Mouse (Mus musculus) right cerebral cortex, postnatal 14 days (tissue): ENCODE data around the gene Gtpbp1.

Experiments
- DNase-seq: peaks from one replicate; pipeline ENCODE4 v3.0.0; 2022

Gtpbp1 gene

GRCm38 (mm10) chr15:79727840-79728239 lies 37.2 kb downstream of the Gtpbp1 start:
- no peak for DNase-seq

DNA sequence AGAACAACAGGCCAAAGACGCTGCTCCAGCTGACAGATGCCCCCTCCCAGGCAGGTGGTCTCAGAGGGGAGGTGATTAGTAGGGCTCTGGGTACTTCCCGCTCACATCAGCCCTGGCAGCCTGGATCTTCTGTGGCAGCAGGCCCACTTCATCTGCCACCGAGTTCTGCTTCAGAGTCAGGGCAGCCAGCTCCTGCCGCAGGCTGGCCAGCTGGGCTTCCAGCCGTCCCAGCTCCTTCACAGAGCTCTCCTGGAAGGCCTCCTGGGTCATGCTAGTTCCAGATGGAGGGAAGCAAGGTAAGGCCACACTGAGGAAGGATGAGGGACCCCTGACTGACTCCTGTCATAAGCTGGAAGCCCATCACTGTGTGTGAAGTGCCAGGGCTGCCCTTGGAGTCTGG lies 37.7 kb downstream of the Gtpbp1 start:
- DNase-seq: no peak

DNA sequence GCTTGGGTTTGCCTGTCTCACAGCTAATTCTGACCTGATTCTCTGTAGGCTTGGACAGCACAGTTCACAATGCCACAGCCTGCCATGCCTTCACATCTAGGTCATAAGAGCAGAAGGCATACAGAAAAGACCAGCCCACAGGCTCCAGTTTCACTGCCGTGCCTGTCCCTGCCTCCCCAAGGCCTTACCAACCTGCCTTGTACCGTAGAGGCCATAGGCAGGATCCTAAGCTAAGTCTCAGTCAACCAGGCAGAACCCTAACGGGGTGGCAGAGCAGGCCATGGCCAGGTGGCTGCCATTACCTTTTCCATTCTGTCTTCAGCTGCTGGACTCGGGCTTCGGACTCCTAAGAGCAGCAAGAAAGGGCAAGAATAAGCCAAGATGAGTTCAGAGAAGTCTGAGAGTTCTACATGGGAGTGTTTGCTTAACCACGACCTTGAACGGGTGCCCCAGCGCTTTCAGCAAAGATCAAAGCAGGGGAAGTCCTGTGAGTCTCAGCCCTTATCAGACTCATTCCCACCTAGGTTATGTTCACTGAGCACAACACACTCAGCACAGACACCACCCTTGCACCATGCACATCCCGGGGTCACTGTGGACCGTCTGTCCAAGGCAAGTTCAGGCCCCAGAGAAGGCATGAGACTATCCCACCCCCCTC lies 38.2 kb downstream of the Gtpbp1 start:
- no peak for DNase-seq

- no peak for DNase-seq
Observed at GRCm38 (mm10) chr15:79731554-79731953, 40.9 kb downstream of the Gtpbp1 start.

DNA sequence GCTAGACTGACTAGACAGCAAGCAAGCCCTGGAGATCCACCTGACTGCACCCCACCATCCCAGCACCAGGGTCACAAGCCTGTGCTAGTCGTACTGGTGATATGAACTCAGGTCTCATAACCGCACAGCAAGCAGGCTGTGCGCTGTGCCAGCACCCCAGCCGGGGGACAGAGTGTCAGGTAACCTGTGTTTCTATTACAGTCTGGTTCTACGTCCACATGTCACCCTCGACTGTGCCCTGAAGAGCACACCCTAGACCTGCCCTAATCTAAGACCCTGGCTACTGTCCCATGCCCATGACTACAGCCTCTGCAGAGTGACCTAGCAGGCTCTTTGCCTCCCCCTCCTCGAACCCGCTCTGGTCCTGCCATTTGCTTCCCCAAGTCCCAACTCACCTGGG lies 42.5 kb downstream of the Gtpbp1 start:
- no peak for DNase-seq

- no peak for DNase-seq
Observed at GRCm38 (mm10) chr15:79733640-79734039, 43.0 kb downstream of the Gtpbp1 start.

GRCm38 (mm10) chr15:79734311-79734710 lies 43.7 kb downstream of the Gtpbp1 start:
- no peak for DNase-seq

- no peak for DNase-seq
Observed at GRCm38 (mm10) chr15:79740739-79741138, 50.1 kb downstream of the Gtpbp1 start.

GRCm38 (mm10) chr15:79741173-79741858 lies 50.7 kb downstream of the Gtpbp1 start:
- no peak for DNase-seq

GRCm38 (mm10) chr15:79741921-79742705 lies 51.5 kb downstream of the Gtpbp1 start, which contains the start of gene Sun2:
TSS of gene Sun2 (minus strand) at chr15:79742536.
- peak; percentile 94 for DNase-seq

DNA sequence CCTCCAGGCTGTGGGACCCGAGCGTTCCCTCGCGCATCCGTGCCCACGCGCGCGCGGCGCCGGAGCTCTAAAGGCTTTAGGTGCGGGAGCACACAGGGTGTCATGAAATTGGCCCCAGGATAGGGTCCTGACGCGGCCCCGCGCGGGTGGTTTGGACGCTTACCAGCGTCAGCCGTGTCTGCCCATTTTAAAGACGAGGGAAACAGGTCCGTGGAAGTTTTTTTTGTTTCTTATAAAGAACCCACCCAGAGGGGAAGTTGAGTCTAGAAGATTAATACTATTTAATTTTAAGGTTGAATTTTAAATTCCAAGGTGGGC lies 52.0 kb downstream of the Gtpbp1 start:
- DNase-seq: no peak

- DNase-seq: no peak
Observed at GRCm38 (mm10) chr15:79744001-79744400, 53.4 kb downstream of the Gtpbp1 start.

- no peak for DNase-seq
Observed at GRCm38 (mm10) chr15:79744742-79745141, 54.1 kb downstream of the Gtpbp1 start.

DNA sequence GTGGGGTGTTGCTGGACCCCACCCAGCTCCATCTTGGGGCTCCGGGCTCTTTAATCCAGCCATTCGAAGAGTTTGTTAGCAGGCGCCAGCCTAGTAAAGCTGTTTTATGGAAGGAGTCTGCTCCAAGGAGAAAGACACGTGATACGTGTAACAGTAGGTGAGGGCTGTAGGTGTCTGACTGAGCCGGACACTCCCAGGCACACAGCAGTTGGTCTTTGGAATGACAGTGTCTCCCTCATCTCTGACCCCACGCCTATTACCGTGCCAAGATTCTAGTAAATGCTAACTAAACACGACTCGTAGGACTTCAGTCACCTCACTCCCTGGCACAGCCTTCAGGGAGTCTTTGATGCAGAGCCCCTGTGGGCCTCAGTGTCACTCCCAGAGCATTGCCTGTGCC lies 54.7 kb downstream of the Gtpbp1 start:
- no peak for DNase-seq

- no peak for DNase-seq
Observed at GRCm38 (mm10) chr15:79745883-79746282, 55.2 kb downstream of the Gtpbp1 start.

DNA sequence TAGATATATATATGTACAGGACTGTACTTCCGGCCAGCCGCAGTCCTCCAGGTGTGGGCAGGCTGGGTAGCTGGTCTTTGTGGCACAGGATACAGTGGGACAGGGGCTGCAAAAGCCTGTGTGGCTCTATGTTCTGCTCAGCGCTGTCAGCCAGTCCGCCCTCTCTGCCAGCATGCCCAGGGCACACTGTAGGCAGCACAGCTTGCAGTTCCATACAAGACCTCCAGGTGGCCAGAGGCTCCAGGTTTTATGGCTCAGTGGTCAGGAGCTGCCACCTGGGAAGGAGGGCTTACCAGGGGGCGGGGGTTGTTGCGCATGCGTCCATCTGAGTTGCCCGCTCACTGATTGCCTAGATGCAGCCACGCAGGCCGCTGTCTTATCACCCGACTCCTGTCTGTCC lies 57.4 kb downstream of the Gtpbp1 start:
- DNase-seq: no peak

GRCm38 (mm10) chr15:79749162-79749561 lies 58.5 kb downstream of the Gtpbp1 start:
- no peak for DNase-seq

DNA sequence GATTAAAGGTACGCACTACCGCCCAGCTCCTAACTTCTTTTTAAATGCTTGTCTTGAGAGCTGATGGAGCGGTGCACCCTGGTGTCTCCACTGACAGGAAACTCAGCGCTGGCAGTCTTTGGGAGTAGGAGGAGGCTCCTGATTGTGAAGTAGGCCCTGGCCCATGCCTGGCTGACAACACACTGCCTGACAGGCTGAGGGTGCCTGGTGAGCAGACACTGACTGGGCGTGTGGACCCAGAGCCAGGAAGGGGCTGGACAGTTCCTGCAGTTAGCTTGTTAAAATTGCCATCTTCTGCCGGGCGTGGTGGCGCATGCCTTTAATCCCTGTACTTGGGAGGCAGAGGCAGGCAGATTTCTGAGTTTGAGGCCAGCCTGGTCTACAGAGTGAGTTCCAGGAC lies 59.6 kb downstream of the Gtpbp1 start:
- DNase-seq: no peak

- no peak for DNase-seq
Observed at GRCm38 (mm10) chr15:79751772-79752171, 61.1 kb downstream of the Gtpbp1 start.

DNA sequence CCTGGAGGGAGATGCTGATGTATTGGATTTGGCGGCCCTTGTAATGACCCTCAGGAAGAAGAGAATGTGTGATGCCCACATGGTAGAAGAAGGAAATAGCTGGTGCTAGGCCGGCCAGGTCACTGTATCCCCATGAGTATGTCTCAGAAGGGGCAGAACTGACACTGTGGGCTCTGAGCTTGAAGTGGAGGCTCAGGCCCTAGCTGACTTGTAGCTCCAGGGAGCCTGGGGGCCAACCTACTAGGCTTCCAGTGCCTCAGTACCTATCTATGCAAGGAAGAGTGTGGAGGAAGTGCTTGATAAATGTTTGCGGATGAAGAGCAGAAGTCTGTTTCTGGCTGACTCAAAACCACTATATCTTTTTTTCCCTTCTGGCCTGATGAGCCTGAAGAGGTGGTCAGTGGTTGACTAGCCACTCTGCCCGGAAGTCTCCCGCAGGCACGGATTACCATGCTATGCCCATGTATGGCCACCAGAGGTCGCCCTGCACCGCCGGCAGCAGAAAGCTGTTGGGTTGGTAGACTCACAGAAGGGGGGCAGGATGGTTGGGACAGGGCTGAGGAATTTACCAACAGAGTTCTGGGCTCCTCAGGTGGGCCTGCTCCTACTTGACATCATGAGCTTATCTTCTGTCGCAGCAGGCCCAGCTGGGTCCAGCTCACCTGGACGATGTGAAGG lies 62.2 kb downstream of the Gtpbp1 start:
- DNase-seq: peak; percentile 73

GRCm38 (mm10) chr15:79753420-79753752 lies 62.7 kb downstream of the Gtpbp1 start:
- peak; percentile 8 for DNase-seq

DNA sequence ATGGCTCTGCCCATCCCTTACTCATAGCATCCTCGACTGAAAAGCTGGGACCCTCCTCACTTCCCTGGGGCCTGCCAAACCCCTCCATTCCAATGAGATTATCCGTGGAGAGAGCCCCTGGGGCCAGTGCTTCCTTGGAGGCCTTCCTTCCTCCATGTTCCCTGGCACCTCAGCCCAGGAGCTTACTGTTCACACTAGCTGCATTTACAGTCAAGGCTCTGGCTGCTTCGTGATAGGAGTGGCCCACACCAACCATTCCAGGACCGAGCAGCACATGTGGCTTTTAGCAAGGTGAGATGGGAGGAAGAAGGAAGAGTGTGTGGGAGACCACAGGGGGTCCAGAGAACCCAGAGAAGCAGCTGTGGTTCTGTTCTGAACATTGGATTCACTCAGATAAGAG lies 63.2 kb downstream of the Gtpbp1 start:
- no peak for DNase-seq

DNA sequence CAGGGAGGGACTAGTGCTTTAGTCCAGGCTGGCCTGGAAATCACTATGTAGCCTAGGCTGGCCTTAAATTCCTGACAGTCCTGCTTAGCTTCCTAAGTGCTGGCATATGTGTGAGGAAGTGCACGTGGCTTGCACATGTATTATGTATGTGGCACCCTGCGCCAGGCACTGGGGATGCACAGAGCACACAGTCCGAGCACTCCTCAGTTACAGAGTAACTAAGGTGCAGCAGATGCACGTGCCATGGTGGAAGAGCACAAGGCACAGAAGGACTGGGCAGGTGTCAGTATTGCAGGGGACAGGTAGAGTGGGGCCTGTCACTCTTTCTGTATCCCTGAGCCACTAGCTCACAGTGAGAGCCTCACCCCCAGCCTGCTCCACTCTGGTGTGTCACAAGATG lies 64.5 kb downstream of the Gtpbp1 start:
- no peak for DNase-seq
